Mouse (Mus musculus): ENCODE data around the gene Dnah7a. TPM values are rescaled to one million over a fixed set of nuclear protein-coding genes. Genes with fewer than 3 reads are reported as not detected.
"Not testable (repeated sequence)": the region's sequence is repeated elsewhere in the genome, so short reads cannot be mapped to it uniquely, and the experiment has no call there.

Dnah7a gene
- polyA plus RNA-seq, 1 experiment from 2014 or later = 10.0 TPM

- H3K27me3 ChIP-seq (replicated peaks; ENCODE audit: control insufficient read depth, insufficient read depth, low read length); H3K27ac ChIP-seq (ENCODE audit: low read depth, low read length); H3K4me3 ChIP-seq (ENCODE audit: low read length); H3K36me3 ChIP-seq (ENCODE audit: control insufficient read depth, insufficient read depth, low read length); H3K9ac ChIP-seq (ENCODE audit: low read depth, low read length); H3K4me1 ChIP-seq (ENCODE audit: control insufficient read depth, insufficient read depth, low read depth, low read length); H3K4me2 ChIP-seq (ENCODE audit: low read length); ATAC-seq; H3K9me3 ChIP-seq (ENCODE audit: control insufficient read depth, low read length): not testable (repeated sequence)
- 6% methylated on average over 1 of the region's 1 CpGs for WGBS
These were observed 125.3 kb downstream of the Dnah7a start for GRCm38 (mm10) chr1:53581326-53581725.

- not testable (repeated sequence) for H3K27me3 ChIP-seq (replicated peaks; ENCODE audit: control insufficient read depth, insufficient read depth, low read length); H3K4me2 ChIP-seq (ENCODE audit: low read length); H3K9me3 ChIP-seq (ENCODE audit: control insufficient read depth, low read length); H3K9ac ChIP-seq (ENCODE audit: low read depth, low read length); H3K4me3 ChIP-seq (ENCODE audit: low read length); ATAC-seq; H3K36me3 ChIP-seq (ENCODE audit: control insufficient read depth, insufficient read depth, low read length); H3K4me1 ChIP-seq (ENCODE audit: control insufficient read depth, insufficient read depth, low read depth, low read length); H3K27ac ChIP-seq (ENCODE audit: low read depth, low read length)
- 85% methylated on average over 3 of the region's 3 CpGs for WGBS
These were observed 148.7 kb downstream of the Dnah7a start for GRCm38 (mm10) chr1:53557918-53558317.

- not testable (repeated sequence) for H3K4me2 ChIP-seq (ENCODE audit: low read length); H3K9ac ChIP-seq (ENCODE audit: low read depth, low read length); H3K9me3 ChIP-seq (ENCODE audit: control insufficient read depth, low read length); H3K4me3 ChIP-seq (ENCODE audit: low read length); H3K27ac ChIP-seq (ENCODE audit: low read depth, low read length); H3K27me3 ChIP-seq (replicated peaks; ENCODE audit: control insufficient read depth, insufficient read depth, low read length); H3K36me3 ChIP-seq (ENCODE audit: control insufficient read depth, insufficient read depth, low read length); H3K4me1 ChIP-seq (ENCODE audit: control insufficient read depth, insufficient read depth, low read depth, low read length); ATAC-seq
- WGBS = 94% methylated on average over 10 of the region's 10 CpGs
These were observed 159.6 kb downstream of the Dnah7a start for GRCm38 (mm10) chr1:53547018-53547417.

GRCm38 (mm10) chr1:53538356-53538755 is 168.2 kb downstream of the Dnah7a start:
- H3K4me2 ChIP-seq (ENCODE audit: low read length); H3K36me3 ChIP-seq (ENCODE audit: control insufficient read depth, insufficient read depth, low read length); ATAC-seq; H3K4me1 ChIP-seq (ENCODE audit: control insufficient read depth, insufficient read depth, low read depth, low read length); H3K9ac ChIP-seq (ENCODE audit: low read depth, low read length); H3K4me3 ChIP-seq (ENCODE audit: low read length); H3K9me3 ChIP-seq (ENCODE audit: control insufficient read depth, low read length); H3K27me3 ChIP-seq (replicated peaks; ENCODE audit: control insufficient read depth, insufficient read depth, low read length); H3K27ac ChIP-seq (ENCODE audit: low read depth, low read length): not testable (repeated sequence)
- 61% methylated on average over 2 of the region's 2 CpGs for WGBS

GRCm38 (mm10) chr1:53534826-53535225 is 171.8 kb downstream of the Dnah7a start:
- not testable (repeated sequence) for H3K4me3 ChIP-seq (ENCODE audit: low read length); H3K27ac ChIP-seq (ENCODE audit: low read depth, low read length); H3K9ac ChIP-seq (ENCODE audit: low read depth, low read length); H3K4me1 ChIP-seq (ENCODE audit: control insufficient read depth, insufficient read depth, low read depth, low read length); ATAC-seq; H3K9me3 ChIP-seq (ENCODE audit: control insufficient read depth, low read length); H3K36me3 ChIP-seq (ENCODE audit: control insufficient read depth, insufficient read depth, low read length); H3K27me3 ChIP-seq (replicated peaks; ENCODE audit: control insufficient read depth, insufficient read depth, low read length); H3K4me2 ChIP-seq (ENCODE audit: low read length)
- 63% methylated on average over 1 of the region's 1 CpGs for WGBS

- H3K9ac ChIP-seq (ENCODE audit: low read depth, low read length); ATAC-seq; H3K27me3 ChIP-seq (replicated peaks; ENCODE audit: control insufficient read depth, insufficient read depth, low read length); H3K9me3 ChIP-seq (ENCODE audit: control insufficient read depth, low read length); H3K36me3 ChIP-seq (ENCODE audit: control insufficient read depth, insufficient read depth, low read length); H3K27ac ChIP-seq (ENCODE audit: low read depth, low read length); H3K4me3 ChIP-seq (ENCODE audit: low read length); H3K4me2 ChIP-seq (ENCODE audit: low read length); H3K4me1 ChIP-seq (ENCODE audit: control insufficient read depth, insufficient read depth, low read depth, low read length): not testable (repeated sequence)
- WGBS = 78% methylated on average over 2 of the region's 2 CpGs
These were observed 180.6 kb downstream of the Dnah7a start for GRCm38 (mm10) chr1:53526021-53526420.

- H3K9ac ChIP-seq (ENCODE audit: low read depth, low read length) = no peak overlapping the region
- no peak overlapping the region for H3K4me2 ChIP-seq (ENCODE audit: low read length)
- WGBS = 88% methylated on average over 4 of the region's 4 CpGs
- no peaks in the 10 kb centered on the region for H3K9me3 ChIP-seq (ENCODE audit: control insufficient read depth, low read length)
- H3K36me3 ChIP-seq (ENCODE audit: control insufficient read depth, insufficient read depth, low read length) = no peaks in the 10 kb centered on the region
- H3K27me3 ChIP-seq (replicated peaks; ENCODE audit: control insufficient read depth, insufficient read depth, low read length) = no peaks in the 10 kb centered on the region
- no peak overlapping the region for H3K27ac ChIP-seq (ENCODE audit: low read depth, low read length)
- H3K4me1 ChIP-seq (ENCODE audit: control insufficient read depth, insufficient read depth, low read depth, low read length) = no peaks in the 10 kb centered on the region
- no peak for ATAC-seq
- H3K4me3 ChIP-seq (ENCODE audit: low read length) = no peak overlapping the region
These were observed 232.9 kb downstream of the Dnah7a start for GRCm38 (mm10) chr1:53473699-53474098.

- not testable (repeated sequence) for H3K9me3 ChIP-seq (ENCODE audit: control insufficient read depth, low read length); H3K4me1 ChIP-seq (ENCODE audit: control insufficient read depth, insufficient read depth, low read depth, low read length); H3K4me2 ChIP-seq (ENCODE audit: low read length); ATAC-seq; H3K36me3 ChIP-seq (ENCODE audit: control insufficient read depth, insufficient read depth, low read length); H3K27ac ChIP-seq (ENCODE audit: low read depth, low read length); H3K27me3 ChIP-seq (replicated peaks; ENCODE audit: control insufficient read depth, insufficient read depth, low read length); H3K4me3 ChIP-seq (ENCODE audit: low read length); H3K9ac ChIP-seq (ENCODE audit: low read depth, low read length)
- WGBS = 79% methylated on average over 1 of the region's 1 CpGs
These were observed 234.5 kb downstream of the Dnah7a start for GRCm38 (mm10) chr1:53472084-53472483.

GRCm38 (mm10) chr1:53467325-53467670 is 239.3 kb downstream of the Dnah7a start:
- Histone ChIP-seq H3K9me3 (ENCODE audit: control insufficient read depth, low read length) (no peaks in the 10 kb centered on the region), H3K27me3 (replicated peaks; ENCODE audit: control insufficient read depth, insufficient read depth, low read length) (no peaks in the 10 kb centered on the region), H3K4me3 (ENCODE audit: low read length) (no peak overlapping the region), H3K4me2 (ENCODE audit: low read length) (no peak overlapping the region), H3K9ac (ENCODE audit: low read depth, low read length) (no peak overlapping the region), H3K27ac (ENCODE audit: low read depth, low read length) (no peak overlapping the region), H3K36me3 (ENCODE audit: control insufficient read depth, insufficient read depth, low read length) (no peaks in the 10 kb centered on the region), H3K4me1 (ENCODE audit: control insufficient read depth, insufficient read depth, low read depth, low read length) (no peaks in the 10 kb centered on the region)
- ATAC-seq = peak; percentile 48; the same call in 1 of the 2 replicates
- WGBS = 74% methylated on average over 2 of the region's 2 CpGs

Data from hindbrain, embryonic 16.5 days (tissue).